Mouse (Mus musculus): ENCODE data around the gene Ahdc1. TPM values are rescaled to one million over a fixed set of nuclear protein-coding genes. Genes with fewer than 3 reads are reported as not detected.

Ahdc1 gene
- 75.6 TPM for total RNA-seq (2023)

DNA sequence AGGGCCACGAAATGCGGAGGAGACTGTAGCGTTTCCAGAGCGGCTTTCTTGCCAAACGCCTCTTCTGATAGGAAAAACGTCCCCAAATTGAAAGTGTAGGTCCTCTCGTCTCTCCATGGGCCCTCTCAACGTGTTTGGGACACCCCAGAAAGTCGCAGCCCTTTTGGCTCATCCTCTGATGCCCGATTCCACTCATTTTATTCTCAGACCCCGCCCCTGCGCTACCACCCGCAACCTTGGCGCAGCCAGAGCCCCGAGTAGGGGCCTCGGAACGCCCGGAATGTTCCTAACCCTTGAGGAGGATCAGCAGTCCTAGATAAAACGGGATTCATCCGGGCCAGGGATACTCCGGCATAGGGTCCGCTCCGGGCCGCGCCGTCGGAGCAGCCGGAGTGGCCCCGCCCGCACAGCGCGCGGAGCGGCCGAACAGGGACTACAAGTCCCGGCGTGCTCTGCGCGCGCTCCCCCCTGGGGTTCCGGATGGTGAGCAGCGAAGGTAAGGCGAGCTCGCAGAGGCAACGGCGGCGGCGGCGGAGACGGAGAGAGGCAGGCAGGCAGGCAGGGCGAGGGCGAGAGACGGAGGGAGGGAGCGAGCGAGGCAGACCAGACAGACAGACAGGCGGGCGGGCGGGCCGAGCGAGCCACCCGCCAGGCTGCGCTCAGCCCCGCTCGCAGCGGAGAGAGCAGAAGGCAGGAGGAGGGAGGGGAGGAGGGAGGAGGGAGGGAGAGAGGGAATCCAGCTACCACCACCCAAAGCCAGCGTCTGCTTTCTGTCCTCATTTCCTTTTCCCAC, at the start of gene Ahdc1:
TSS of gene Ahdc1 (plus strand) at position 233 of the 793 bp plus-strand sequence.

GRCm38 (mm10) chr4:132973814-132974398, 37.2 kb upstream of the Ahdc1 start, which contains the start of gene Fgr:
Fgr (plus strand) TSS chr4:132974095.

Other genes starting within 250 kb of the Ahdc1 start
- gene Rpa2, start 242.9 kb upstream of the Ahdc1 start, total RNA-seq (2023), result 48.1 TPM
- gene Themis2, start 214.9 kb upstream of the Ahdc1 start, total RNA-seq (2023), result 11.8 TPM
- 45.5 TPM for gene Ppp1r8, start 168.1 kb upstream of the Ahdc1 start, total RNA-seq (2023)
- 15.4 TPM for gene Stx12, start 126.8 kb upstream of the Ahdc1 start, total RNA-seq (2023)
- gene Fam76a, start 88.7 kb upstream of the Ahdc1 start, total RNA-seq (2023), result 25.2 TPM
- 5.6 TPM for gene Fgr, start 37.2 kb upstream of the Ahdc1 start, total RNA-seq (2023)
- 231 TPM for gene Wasf2, start 119.2 kb downstream of the Ahdc1 start, total RNA-seq (2023)
- not detected for gene Cd164l2, start 200.9 kb downstream of the Ahdc1 start, total RNA-seq (2023)
- gene Gpr3, start 201.3 kb downstream of the Ahdc1 start, total RNA-seq (2023), result not detected
- gene Map3k6, start 229.6 kb downstream of the Ahdc1 start, total RNA-seq (2023), result not detected

All from CD8-positive naive resting alpha-beta T cell, adult 57 days (primary cell).